Mouse (Mus musculus): Measurements from ENCODE around the gene Zdhhc7.

- TF ChIP-seq CTCF (IDR thresholded peaks at IDR 0.05; ENCODE audit: low read depth) (no peak), EP300 (optimal IDR thresholded peaks at IDR 0.05) (no peak)
Measured at GRCm38 (mm10) chr8:120104721-120105272, 3.5 kb upstream of the Zdhhc7 start.
